10 mouse cellular contexts compared by ENCODE assay signal in genomic region chr16:90421145-90421544, GRCm38 (mm10). TPM values are rescaled to one million over a fixed set of nuclear protein-coding genes. Genes with fewer than 3 reads are reported as not detected.
DNase-seq lines count a peak whose midpoint lies in the region; ATAC-seq and TF ChIP-seq lines count a peak whose summit lies in the region.
"Had no signal": no experiment of that assay in that cellular context is flagged by ENCODE, and none has a peak within 500 bp of the region (broad histone marks: within the 10 kb centered on the region; RNA-seq: fewer than 3 reads in every experiment).

No protein-coding gene starts in this region.

- no peaks in the 10 kb centered on the region for H3K27me3 ChIP-seq in heart, embryonic 11.5 days (ENCODE audit: control insufficient read depth, insufficient read depth, low read length)
- no peaks in the 10 kb centered on the region for H3K27me3 ChIP-seq in hindbrain, embryonic 11.5 days (ENCODE audit: control insufficient read depth, insufficient read depth, low read length)
- no peaks in the 10 kb centered on the region for H3K27me3 ChIP-seq in midbrain, embryonic 13.5 days
- H3K27me3 ChIP-seq in cerebellum, adult 2 months (ENCODE audit: control insufficient read depth, insufficient read depth, low read length): no peaks in the 10 kb centered on the region

- no peak overlapping the region for H3K4me2 ChIP-seq in heart, embryonic 11.5 days
- no peak overlapping the region for H3K4me2 ChIP-seq in hindbrain, embryonic 11.5 days (replicated peaks; ENCODE audit: low read depth, low read length)
- H3K4me2 ChIP-seq in midbrain, embryonic 13.5 days (replicated peaks): peak overlapping the region; percentile 19

- TF ChIP-seq CTCF in cerebellum, adult 2 months (IDR thresholded peaks at IDR 0.05; ENCODE audit: borderline replicate concordance, insufficient read depth, low read depth, low read length): no peak

- no peaks in the 10 kb centered on the region for H3K9me3 ChIP-seq in heart, embryonic 11.5 days (replicated peaks; ENCODE audit: control insufficient read depth, low read length)
- no peaks in the 10 kb centered on the region for H3K9me3 ChIP-seq in hindbrain, embryonic 11.5 days (ENCODE audit: control insufficient read depth, low read length)
- no peaks in the 10 kb centered on the region for H3K9me3 ChIP-seq in midbrain, embryonic 13.5 days

- H3K4me3 ChIP-seq in heart, embryonic 11.5 days (ENCODE audit: low read depth, low read length): no peak overlapping the region
- no peak overlapping the region for H3K4me3 ChIP-seq in hindbrain, embryonic 11.5 days (ENCODE audit: low read depth, low read length)
- H3K4me3 ChIP-seq in midbrain, embryonic 13.5 days (replicated peaks): no peak overlapping the region
- no peak overlapping the region for H3K4me3 ChIP-seq in cerebellum, adult 2 months (replicated peaks; ENCODE audit: insufficient read depth, low read depth, low read length)

- ATAC-seq in heart, embryonic 11.5 days (replicated peaks; ENCODE audit: insufficient number of reproducible peaks, low FRiP score, low TSS enrichment): no peak
- ATAC-seq in hindbrain, embryonic 11.5 days (ENCODE audit: low FRiP score): peak; percentile 19; the same call in 1 of the 2 replicates
- ATAC-seq in midbrain, embryonic 13.5 days: peak; percentile 31; the same call in 1 of the 2 replicates

- no peak overlapping the region for H3K9ac ChIP-seq in heart, embryonic 11.5 days (ENCODE audit: low read depth, low read length)
- H3K9ac ChIP-seq in hindbrain, embryonic 11.5 days (ENCODE audit: low read depth, low read length): no peak overlapping the region
- H3K9ac ChIP-seq in midbrain, embryonic 13.5 days (replicated peaks): no peak overlapping the region

- DNase-seq in heart, adult 8-10 months (ENCODE audit: low spot score): no peak
- peak; percentile 61 for DNase-seq in embryo, embryonic 10.5 days (ENCODE audit: low spot score)
- DNase-seq in hindbrain, embryonic 11.5 days (ENCODE audit: low spot score): peak; percentile 24
- no peak for DNase-seq in natural killer cell, adult 2 months (ENCODE audit: low spot score in 2 of 2)
- DNase-seq in cerebellum, adult 2 months: no peak
- no peak for DNase-seq in layer of hippocampus, adult 9-10 months (ENCODE audit: low spot score)
- DNase-seq: lung, postnatal 36 days; right cerebral cortex, postnatal 25 days had no signal

- no peaks in the 10 kb centered on the region; the same call in 1 of the 2 replicates for H3K36me3 ChIP-seq in heart, embryonic 11.5 days (ENCODE audit: control insufficient read depth, insufficient read depth, low read length)
- no peaks in the 10 kb centered on the region for H3K36me3 ChIP-seq in hindbrain, embryonic 11.5 days (ENCODE audit: control insufficient read depth, insufficient read depth, low read length)
- no peaks in the 10 kb centered on the region for H3K36me3 ChIP-seq in midbrain, embryonic 13.5 days

- peak overlapping the region; percentile 29; the same call in 1 of the 2 replicates for H3K27ac ChIP-seq in heart, embryonic 11.5 days (ENCODE audit: low read depth, low read length)
- peak overlapping the region; percentile 55; the same call in 1 of the 2 replicates for H3K27ac ChIP-seq in hindbrain, embryonic 11.5 days (ENCODE audit: low read depth, low read length)
- H3K27ac ChIP-seq in midbrain, embryonic 13.5 days: peak overlapping the region; percentile 75
- no peak overlapping the region for H3K27ac ChIP-seq in cerebellum, adult 2 months (ENCODE audit: insufficient read depth, low read length)

- no peak for TF ChIP-seq POLR2A in cerebellum, adult 2 months (IDR thresholded peaks at IDR 0.05; ENCODE audit: borderline replicate concordance, insufficient read depth, low read length)

- 41% methylated on average over 7 of the region's 7 CpGs for WGBS in heart, embryonic 11.5 days (ENCODE audit: insufficient replicate concordance)
- 22% methylated on average over 7 of the region's 7 CpGs for WGBS in hindbrain, embryonic 11.5 days
- 16% methylated on average over 7 of the region's 7 CpGs for WGBS in midbrain, embryonic 13.5 days
- 55% methylated on average over 7 of the region's 7 CpGs for WGBS in cerebellum, adult 2 months

- H3K4me1 ChIP-seq in heart, embryonic 11.5 days (ENCODE audit: control insufficient read depth, insufficient read depth, low read length): peaks cover 71% of the 10 kb centered on the region
- peaks cover 16% of the 10 kb centered on the region for H3K4me1 ChIP-seq in hindbrain, embryonic 11.5 days (replicated peaks; ENCODE audit: control insufficient read depth, insufficient read depth, low read length)
- peaks cover 76% of the 10 kb centered on the region for H3K4me1 ChIP-seq in midbrain, embryonic 13.5 days (replicated peaks)
- H3K4me1 ChIP-seq in cerebellum, adult 2 months (ENCODE audit: control insufficient read depth, insufficient read depth, low read length): peaks cover 3% of the 10 kb centered on the region; the same call in 1 of the 2 replicates

RNA-seq across cellular contexts. Expression of gene Hunk, which starts 35.3 kb away (rescaled TPM):
- 14.9 and 16.4 TPM in 2 replicates for polyA plus RNA-seq in heart, embryonic 11.5 days (2014; fragmentation: Nextera tagmentation; extraction: Ambion mirVana)
- total RNA-seq in heart, adult 8-10 months (2022): under 1 TPM; 0.19 to 0.79 (median 0.45) TPM
- polyA plus RNA-seq in hindbrain, embryonic 11.5 days (2014; fragmentation: Nextera tagmentation; extraction: Ambion mirVana): 11.0 and 13.1 TPM in 2 replicates
- 6.5 and 8.5 TPM in 2 replicates for polyA plus RNA-seq in midbrain, embryonic 13.5 days (2015; fragmentation: Nextera tagmentation; extraction: Ambion mirVana)
- polyA plus RNA-seq in cerebellum, adult 2 months (2012; rRNA removed): 12.6 and 12.8 TPM in 2 replicates

Comparison
In these comparisons a context has a peak if more than half of its experiments do, and no peak if none do; other contexts are left out.
1. DNase-seq: peak in embryo, embryonic 10.5 days (single experiment) and hindbrain, embryonic 11.5 days (single experiment); none in heart, adult 8-10 months (single experiment), natural killer cell, adult 2 months (0 of 2), cerebellum, adult 2 months (0 of 2) and layer of hippocampus, adult 9-10 months (single experiment).